Mouse (Mus musculus) embryo, embryonic 9.5 days (tissue): ENCODE results near the gene Paxx.

Source experiments
- DNase-seq: peaks from one replicate; pipeline ENCODE4 v3.0.0-alpha.2; 2017; ENCODE audit errors: extremely low spot score

The Paxx gene

GRCm38 (mm10) chr2:25408908-25409307 is 52.0 kb downstream of the Paxx start:
- DNase-seq, result no peak
